Mouse (Mus musculus): ENCODE results near the gene Lmx1b. TPM values are rescaled to one million over a fixed set of nuclear protein-coding genes. Genes with fewer than 3 reads are reported as not detected.

Lmx1b gene
- polyA plus RNA-seq, 1 experiment from 2014 or later: 0.59 TPM

Other genes with a start within 250 kb of the Lmx1b start
- 7.2 and 7.9 TPM in 2 replicates for gene Zbtb34, start 209.2 kb downstream of the Lmx1b start, polyA plus RNA-seq (2015; fragmentation: Nextera tagmentation; extraction: Ambion mirVana)
- gene Zbtb43, start 172.0 kb downstream of the Lmx1b start, polyA plus RNA-seq (2015; fragmentation: Nextera tagmentation; extraction: Ambion mirVana): 19.0 and 20.1 TPM in 2 replicates
- 21.7 and 22.8 TPM in 2 replicates for gene Mvb12b, start 247.4 kb upstream of the Lmx1b start, polyA plus RNA-seq (2015; fragmentation: Nextera tagmentation; extraction: Ambion mirVana)